Mouse (Mus musculus): ENCODE data around the gene Irf5. TPM values are rescaled to one million over a fixed set of nuclear protein-coding genes. Genes with fewer than 3 reads are reported as not detected.

The Irf5 gene
- polyA plus RNA-seq, 1 experiment from 2014 or later = 5.0 TPM

DNA sequence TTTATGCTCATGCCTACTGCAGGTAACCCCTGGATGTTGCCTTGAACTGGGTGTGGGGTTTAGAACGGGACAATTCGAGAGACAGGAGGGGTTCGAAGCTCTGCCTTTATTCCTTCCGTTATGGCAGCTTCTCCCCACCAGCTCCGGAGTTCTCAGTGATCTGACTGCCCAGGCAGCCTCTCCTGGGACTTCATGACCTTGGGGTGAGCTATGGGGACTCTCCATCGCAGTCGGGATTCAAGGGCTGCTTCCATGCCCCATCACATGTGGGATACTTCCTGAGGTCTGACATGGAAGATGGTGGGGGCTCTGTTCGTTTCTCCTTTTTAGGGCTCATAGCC lies 1.7 kb downstream of the Irf5 start:
- peak overlapping the region; percentile 91 for H3K4me2 ChIP-seq (ENCODE audit: low read length)
- WGBS = 16% methylated on average over 8 of the region's 8 CpGs
- no peak overlapping the region for H3K27ac ChIP-seq (replicated peaks in 1 of 2; ENCODE audit: control insufficient read depth in 1 of 2, insufficient read depth in 1 of 2, low read depth in 2 of 2, low read length in 2 of 2)
- no peaks in the 10 kb centered on the region for H3K9me3 ChIP-seq (ENCODE audit: control insufficient read depth, low read length)
- peak overlapping the region in 1 of 2 experiments; percentile 60; a peak in 3 of 4 replicates for H3K4me3 ChIP-seq (ENCODE audit: control insufficient read depth in 1 of 2, insufficient read depth in 1 of 2, low read depth in 1 of 2, low read length in 2 of 2)
- no peaks in the 10 kb centered on the region for H3K36me3 ChIP-seq (ENCODE audit: control insufficient read depth, insufficient read depth, low read length)
- peaks cover 29 to 34% of the 10 kb centered on the region in 2 experiments for H3K4me1 ChIP-seq (ENCODE audit: control insufficient read depth in 2 of 2, insufficient read depth in 2 of 2, low read length in 2 of 2)
- no peak for ATAC-seq (ENCODE audit: insufficient number of reproducible peaks, insufficient read depth, low FRiP score, low read depth)
- peaks cover 6% of the 10 kb centered on the region; the same call in 1 of the 2 replicates for H3K27me3 ChIP-seq (ENCODE audit: control insufficient read depth, insufficient read depth, low read length)
- H3K9ac ChIP-seq (ENCODE audit: low read length) = peak overlapping the region; percentile 35; the same call in 1 of the 2 replicates

DNA sequence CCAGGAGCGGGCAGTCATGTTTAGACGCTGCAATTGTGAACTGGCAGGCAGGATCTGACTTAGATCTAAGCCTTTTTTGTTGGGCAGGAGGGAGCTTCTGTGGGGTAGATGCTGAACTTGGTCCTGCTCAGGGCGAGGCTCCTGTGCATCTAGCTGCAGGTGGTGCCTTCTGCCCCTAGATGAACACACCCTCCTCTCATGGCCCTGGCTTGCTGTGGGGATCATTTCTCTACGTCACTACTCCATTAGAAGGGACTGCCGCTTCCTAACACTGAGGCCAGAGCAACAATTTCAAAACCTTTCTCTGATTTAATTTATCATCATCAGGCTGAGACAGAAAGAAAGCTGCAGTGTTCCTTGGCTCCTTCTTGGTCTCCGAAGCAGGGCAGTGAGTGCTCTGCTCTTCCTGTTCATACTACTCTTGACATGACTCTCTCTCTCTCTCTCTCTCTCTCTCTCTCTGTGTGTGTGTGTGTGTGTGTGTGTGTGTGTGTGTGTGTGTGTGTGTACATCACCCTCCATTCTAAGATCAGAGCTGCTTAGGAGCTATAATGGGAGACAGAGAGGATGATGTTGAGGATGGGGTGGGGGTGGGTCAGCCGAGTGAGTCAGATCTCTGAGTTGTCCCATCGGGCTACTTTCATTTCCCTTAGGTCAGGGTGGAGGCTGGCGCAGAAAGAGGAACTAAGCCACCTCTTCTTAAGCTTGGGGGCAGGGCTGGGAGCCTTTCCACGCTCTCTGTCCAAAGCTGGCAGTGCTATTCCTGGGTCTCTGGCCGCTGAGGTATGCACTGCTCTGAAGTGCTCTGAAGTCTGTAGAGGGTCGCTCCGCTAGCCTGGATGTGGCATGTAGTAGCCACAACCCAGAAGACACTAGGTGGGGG lies 2.4 kb downstream of the Irf5 start:
- Histone ChIP-seq H3K27ac (replicated peaks in 1 of 2; ENCODE audit: control insufficient read depth in 1 of 2, insufficient read depth in 1 of 2, low read depth in 2 of 2, low read length in 2 of 2) (peak overlapping the region in 1 of 2 experiments; percentile 45; a peak in 2 of 4 replicates), H3K4me1 (ENCODE audit: control insufficient read depth in 2 of 2, insufficient read depth in 2 of 2, low read length in 2 of 2) (peaks cover 29 to 34% of the 10 kb centered on the region in 2 experiments), H3K36me3 (ENCODE audit: control insufficient read depth, insufficient read depth, low read length) (no peaks in the 10 kb centered on the region), H3K9me3 (ENCODE audit: control insufficient read depth, low read length) (no peaks in the 10 kb centered on the region), H3K9ac (ENCODE audit: low read length) (peak overlapping the region; percentile 35; the same call in 1 of the 2 replicates), H3K4me2 (ENCODE audit: low read length) (peak overlapping the region; percentile 91), H3K27me3 (ENCODE audit: control insufficient read depth, insufficient read depth, low read length) (peaks cover 6% of the 10 kb centered on the region; the same call in 1 of the 2 replicates), H3K4me3 (ENCODE audit: control insufficient read depth in 1 of 2, insufficient read depth in 1 of 2, low read depth in 1 of 2, low read length in 2 of 2) (peak overlapping the region; percentile 4 to 30; a peak in 3 of 4 replicates)
- WGBS = 19% methylated on average over 13 of the region's 13 CpGs
- ATAC-seq (ENCODE audit: insufficient number of reproducible peaks, insufficient read depth, low FRiP score, low read depth) = no peak

DNA sequence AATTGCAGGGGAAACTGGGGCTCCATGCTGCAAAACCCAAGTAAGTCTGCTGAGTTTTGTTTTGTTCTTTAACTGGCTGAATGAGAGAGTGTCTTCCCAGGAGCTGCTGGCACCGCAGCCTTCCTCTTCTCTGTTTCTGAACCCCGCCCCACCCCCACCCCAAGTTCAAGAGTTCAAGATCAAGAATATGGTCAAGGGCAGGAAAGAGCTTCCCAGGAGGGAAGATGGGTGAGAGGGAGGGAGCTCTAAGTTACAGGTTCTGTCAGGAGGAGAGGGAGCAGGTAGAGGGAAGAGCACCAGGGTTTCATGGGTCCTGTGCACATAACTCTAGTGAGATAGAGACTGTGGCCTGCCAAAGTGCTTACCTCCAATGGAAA lies 3.0 kb downstream of the Irf5 start:
- Histone ChIP-seq H3K4me1 (ENCODE audit: control insufficient read depth in 2 of 2, insufficient read depth in 2 of 2, low read length in 2 of 2) (peaks cover 24 to 29% of the 10 kb centered on the region in 2 experiments), H3K27ac (replicated peaks in 1 of 2; ENCODE audit: control insufficient read depth in 1 of 2, insufficient read depth in 1 of 2, low read depth in 2 of 2, low read length in 2 of 2) (peak overlapping the region in 1 of 2 experiments; percentile 45; a peak in 1 of 4 replicates), H3K4me2 (ENCODE audit: low read length) (peak overlapping the region; percentile 91), H3K27me3 (ENCODE audit: control insufficient read depth, insufficient read depth, low read length) (peaks cover 6% of the 10 kb centered on the region; the same call in 1 of the 2 replicates), H3K4me3 (ENCODE audit: control insufficient read depth in 1 of 2, insufficient read depth in 1 of 2, low read depth in 1 of 2, low read length in 2 of 2) (peak overlapping the region; percentile 4 to 30; a peak in 3 of 4 replicates), H3K36me3 (ENCODE audit: control insufficient read depth, insufficient read depth, low read length) (no peaks in the 10 kb centered on the region), H3K9ac (ENCODE audit: low read length) (no peak overlapping the region), H3K9me3 (ENCODE audit: control insufficient read depth, low read length) (no peaks in the 10 kb centered on the region)
- ATAC-seq (ENCODE audit: insufficient number of reproducible peaks, insufficient read depth, low FRiP score, low read depth) = no peak
- 20% methylated on average over 2 of the region's 2 CpGs for WGBS

DNA sequence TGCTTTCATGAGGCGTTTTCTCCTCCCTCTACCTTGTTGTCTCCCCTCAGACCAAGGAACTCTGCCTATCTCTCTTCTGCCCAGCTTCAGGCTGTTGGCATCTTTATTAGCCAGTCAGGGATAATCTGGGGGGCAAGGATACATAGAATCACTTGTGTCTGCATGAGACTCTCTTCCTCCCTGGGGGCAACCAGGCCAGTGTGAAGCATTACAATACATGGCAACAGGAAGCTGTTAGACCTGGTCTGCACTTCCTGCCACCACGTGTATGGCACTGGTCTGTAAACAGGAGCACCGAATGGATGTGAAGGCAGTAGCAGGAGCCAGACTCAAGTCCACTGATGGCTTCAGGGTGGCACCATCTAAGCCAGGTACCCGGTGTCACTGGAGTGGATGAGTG lies 3.6 kb downstream of the Irf5 start:
- Histone ChIP-seq H3K9ac (ENCODE audit: low read length) (no peak overlapping the region), H3K9me3 (ENCODE audit: control insufficient read depth, low read length) (no peaks in the 10 kb centered on the region), H3K27me3 (ENCODE audit: control insufficient read depth, insufficient read depth, low read length) (peaks cover 6% of the 10 kb centered on the region; the same call in 1 of the 2 replicates), H3K4me2 (ENCODE audit: low read length) (no peak overlapping the region), H3K27ac (replicated peaks in 1 of 2; ENCODE audit: control insufficient read depth in 1 of 2, insufficient read depth in 1 of 2, low read depth in 2 of 2, low read length in 2 of 2) (no peak overlapping the region), H3K36me3 (ENCODE audit: control insufficient read depth, insufficient read depth, low read length) (no peaks in the 10 kb centered on the region), H3K4me1 (ENCODE audit: control insufficient read depth in 2 of 2, insufficient read depth in 2 of 2, low read length in 2 of 2) (peaks cover 24 to 29% of the 10 kb centered on the region in 2 experiments), H3K4me3 (ENCODE audit: control insufficient read depth in 1 of 2, insufficient read depth in 1 of 2, low read depth in 1 of 2, low read length in 2 of 2) (no peak overlapping the region)
- WGBS = 69% methylated on average over 4 of the region's 4 CpGs
- ATAC-seq (ENCODE audit: insufficient number of reproducible peaks, insufficient read depth, low FRiP score, low read depth) = no peak

DNA sequence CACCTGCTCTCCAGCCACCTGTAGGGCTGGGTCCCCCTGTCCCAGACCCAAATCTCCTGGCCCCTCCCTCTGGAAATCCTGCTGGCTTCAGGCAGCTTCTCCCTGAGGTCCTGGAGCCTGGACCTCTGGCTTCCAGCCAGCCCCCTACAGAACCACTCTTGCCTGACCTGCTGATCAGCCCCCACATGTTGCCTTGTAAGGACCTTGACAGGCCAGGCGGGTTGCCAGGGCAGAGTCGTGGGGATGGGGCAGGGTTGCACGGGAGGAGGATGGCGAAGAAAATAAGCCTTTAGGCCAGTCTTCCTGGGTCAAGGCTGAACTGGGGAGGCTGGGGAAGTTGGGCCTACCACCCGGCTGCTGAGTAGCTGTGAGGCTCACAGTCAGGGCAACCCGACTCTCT lies 8.9 kb downstream of the Irf5 start:
- peaks cover 8 to 9% of the 10 kb centered on the region in 2 experiments; a peak in 3 of 4 replicates for H3K4me1 ChIP-seq (ENCODE audit: control insufficient read depth in 2 of 2, insufficient read depth in 2 of 2, low read length in 2 of 2)
- ATAC-seq (ENCODE audit: insufficient number of reproducible peaks, insufficient read depth, low FRiP score, low read depth) = peak; percentile 64
- H3K36me3 ChIP-seq (ENCODE audit: control insufficient read depth, insufficient read depth, low read length) = peaks cover 19% of the 10 kb centered on the region; the same call in 1 of the 2 replicates
- no peaks in the 10 kb centered on the region for H3K9me3 ChIP-seq (ENCODE audit: control insufficient read depth, low read length)
- 44% methylated on average over 6 of the region's 6 CpGs for WGBS
- H3K27me3 ChIP-seq (ENCODE audit: control insufficient read depth, insufficient read depth, low read length) = no peaks in the 10 kb centered on the region
- no peak overlapping the region for H3K4me3 ChIP-seq (ENCODE audit: control insufficient read depth in 1 of 2, insufficient read depth in 1 of 2, low read depth in 1 of 2, low read length in 2 of 2)
- H3K4me2 ChIP-seq (ENCODE audit: low read length) = no peak overlapping the region
- no peak overlapping the region for H3K9ac ChIP-seq (ENCODE audit: low read length)
- H3K27ac ChIP-seq (replicated peaks in 1 of 2; ENCODE audit: control insufficient read depth in 1 of 2, insufficient read depth in 1 of 2, low read depth in 2 of 2, low read length in 2 of 2) = no peak overlapping the region

DNA sequence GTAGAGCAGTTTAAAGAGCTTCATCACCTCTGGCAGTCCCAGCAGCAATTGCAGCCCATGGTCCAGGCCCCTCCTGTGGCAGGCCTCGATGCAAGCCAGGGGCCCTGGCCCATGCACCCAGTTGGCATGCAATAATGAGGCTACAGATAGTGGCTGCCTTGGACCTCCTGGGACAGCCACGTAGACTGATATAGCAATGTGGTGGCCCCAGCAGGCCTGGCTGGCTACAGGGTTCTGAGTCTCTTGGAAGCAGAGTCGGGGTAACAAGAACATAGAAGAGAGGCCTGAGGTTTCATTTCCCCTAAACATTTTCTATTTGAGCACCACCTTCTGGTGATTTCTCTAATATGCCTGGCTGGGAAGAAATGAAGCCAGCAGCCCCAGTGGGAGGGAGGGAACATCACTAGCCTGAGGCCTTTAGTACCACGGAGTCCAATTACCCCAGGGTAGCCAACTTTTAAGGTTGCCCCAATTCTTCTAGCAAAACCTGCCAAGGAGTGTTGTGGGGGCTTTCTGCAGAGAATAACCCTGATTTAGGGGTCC lies 10.3 kb downstream of the Irf5 start:
- H3K4me2 ChIP-seq (ENCODE audit: low read length) = no peak overlapping the region
- no peaks in the 10 kb centered on the region for H3K9me3 ChIP-seq (ENCODE audit: control insufficient read depth, low read length)
- no peak overlapping the region for H3K4me3 ChIP-seq (ENCODE audit: control insufficient read depth in 1 of 2, insufficient read depth in 1 of 2, low read depth in 1 of 2, low read length in 2 of 2)
- H3K9ac ChIP-seq (ENCODE audit: low read length) = no peak overlapping the region
- ATAC-seq (ENCODE audit: insufficient number of reproducible peaks, insufficient read depth, low FRiP score, low read depth) = no peak
- H3K27me3 ChIP-seq (ENCODE audit: control insufficient read depth, insufficient read depth, low read length) = no peaks in the 10 kb centered on the region
- H3K36me3 ChIP-seq (ENCODE audit: control insufficient read depth, insufficient read depth, low read length) = peaks cover 31% of the 10 kb centered on the region
- H3K4me1 ChIP-seq (ENCODE audit: control insufficient read depth in 2 of 2, insufficient read depth in 2 of 2, low read length in 2 of 2) = peaks cover 8 to 9% of the 10 kb centered on the region in 2 experiments; a peak in 3 of 4 replicates
- no peak overlapping the region for H3K27ac ChIP-seq (replicated peaks in 1 of 2; ENCODE audit: control insufficient read depth in 1 of 2, insufficient read depth in 1 of 2, low read depth in 2 of 2, low read length in 2 of 2)
- WGBS = 68% methylated on average over 4 of the region's 4 CpGs

DNA sequence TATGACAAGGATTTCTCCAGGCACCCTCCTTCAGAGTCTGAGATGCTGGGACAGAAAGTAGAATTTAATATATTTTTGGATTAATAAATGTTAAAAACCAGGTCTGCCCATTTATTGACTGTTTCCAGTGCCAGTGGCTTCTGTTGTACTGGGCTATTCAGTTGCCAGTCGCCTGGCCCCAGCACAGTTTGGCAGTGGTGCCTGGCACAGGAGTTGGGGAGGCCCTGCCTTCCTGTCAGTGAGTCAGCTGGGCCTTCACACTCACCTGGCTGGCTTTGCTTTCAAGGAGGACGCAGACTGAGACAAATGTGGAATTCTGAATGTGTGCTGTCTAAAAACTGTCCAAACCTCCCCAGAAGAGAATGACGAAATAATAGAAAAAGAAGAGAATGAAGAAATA lies 10.8 kb downstream of the Irf5 start:
- Histone ChIP-seq H3K27ac (replicated peaks in 1 of 2; ENCODE audit: control insufficient read depth in 1 of 2, insufficient read depth in 1 of 2, low read depth in 2 of 2, low read length in 2 of 2) (no peak overlapping the region), H3K4me3 (ENCODE audit: control insufficient read depth in 1 of 2, insufficient read depth in 1 of 2, low read depth in 1 of 2, low read length in 2 of 2) (no peak overlapping the region), H3K27me3 (ENCODE audit: control insufficient read depth, insufficient read depth, low read length) (no peaks in the 10 kb centered on the region), H3K9ac (ENCODE audit: low read length) (no peak overlapping the region), H3K9me3 (ENCODE audit: control insufficient read depth, low read length) (no peaks in the 10 kb centered on the region), H3K4me2 (ENCODE audit: low read length) (no peak overlapping the region), H3K36me3 (ENCODE audit: control insufficient read depth, insufficient read depth, low read length) (peaks cover 36% of the 10 kb centered on the region), H3K4me1 (ENCODE audit: control insufficient read depth in 2 of 2, insufficient read depth in 2 of 2, low read length in 2 of 2) (peaks cover 8 to 9% of the 10 kb centered on the region in 2 experiments; a peak in 3 of 4 replicates)
- 84% methylated on average over 3 of the region's 3 CpGs for WGBS
- no peak for ATAC-seq (ENCODE audit: insufficient number of reproducible peaks, insufficient read depth, low FRiP score, low read depth)

Measured in heart, embryonic 14.5 days (tissue).